Mouse (Mus musculus): ENCODE measurements around the gene Mgat5. TPM values are rescaled to one million over a fixed set of nuclear protein-coding genes. Genes with fewer than 3 reads are reported as not detected.

Gene Mgat5
- total and polyA plus RNA-seq, 2 experiments from 2014 or later = 2.1 to 11.2 TPM

GRCm38 (mm10) chr1:127230468-127230867, 25.7 kb downstream of the Mgat5 start:
- Histone ChIP-seq H3K9me3 (replicated peaks; ENCODE audit: control insufficient read depth, low read length) (no peaks in the 10 kb centered on the region), H3K4me2 (ENCODE audit: low read depth, low read length) (0 out of 2 replicates have a peak overlapping the region, but pooled peaks have one; percentile 16), H3K9ac (replicated peaks; ENCODE audit: low read depth, low read length) (no peak overlapping the region), H3K27me3 (ENCODE audit: control insufficient read depth, insufficient read depth, low read length) (no peaks in the 10 kb centered on the region), H3K36me3 (replicated peaks; ENCODE audit: control insufficient read depth, insufficient read depth, low read length) (no peaks in the 10 kb centered on the region), H3K27ac (ENCODE audit: low read depth) (0 out of 2 replicates have a peak overlapping the region, but pooled peaks have one; percentile 21), H3K4me1 (ENCODE audit: control insufficient read depth, insufficient read depth) (peaks cover 16% of the 10 kb centered on the region), H3K4me3 (ENCODE audit: low read depth, low read length) (no peak overlapping the region)
- ATAC-seq (ENCODE audit: insufficient read depth, low read depth) (peak; percentile 30; the same call in 1 of the 2 replicates), DNase-seq (ENCODE audit: low spot score) (no peak)
- TF ChIP-seq CTCF (IDR thresholded peaks at IDR 0.05; ENCODE audit: low read depth) (no peak), EP300 (IDR thresholded peaks at IDR 0.05; ENCODE audit: low read depth) (no peak)
- WGBS = 55% methylated on average over 2 of the region's 2 CpGs

GRCm38 (mm10) chr1:127233191-127233651, 28.4 kb downstream of the Mgat5 start:
- ATAC-seq (ENCODE audit: insufficient read depth, low read depth) = no peak
- TF ChIP-seq CTCF (IDR thresholded peaks at IDR 0.05; ENCODE audit: low read depth) (no peak), EP300 (IDR thresholded peaks at IDR 0.05; ENCODE audit: low read depth) (no peak)

GRCm38 (mm10) chr1:127235157-127235556, 30.3 kb downstream of the Mgat5 start:
- ATAC-seq (ENCODE audit: insufficient read depth, low read depth) = no peak
- H3K9me3 ChIP-seq (replicated peaks; ENCODE audit: control insufficient read depth, low read length) = no peaks in the 10 kb centered on the region
- WGBS = 61% methylated on average over 4 of the region's 4 CpGs
- H3K36me3 ChIP-seq (replicated peaks; ENCODE audit: control insufficient read depth, insufficient read depth, low read length) = no peaks in the 10 kb centered on the region
- TF ChIP-seq CTCF (IDR thresholded peaks at IDR 0.05; ENCODE audit: low read depth) (no peak), EP300 (IDR thresholded peaks at IDR 0.05; ENCODE audit: low read depth) (no peak)
- H3K4me3 ChIP-seq (ENCODE audit: low read depth, low read length) = no peak overlapping the region
- no peak overlapping the region for H3K9ac ChIP-seq (replicated peaks; ENCODE audit: low read depth, low read length)
- no peaks in the 10 kb centered on the region for H3K27me3 ChIP-seq (ENCODE audit: control insufficient read depth, insufficient read depth, low read length)
- no peak overlapping the region for H3K27ac ChIP-seq (ENCODE audit: low read depth)
- no peak overlapping the region for H3K4me2 ChIP-seq (ENCODE audit: low read depth, low read length)
- DNase-seq (ENCODE audit: low spot score) = no peak
- peaks cover 11% of the 10 kb centered on the region for H3K4me1 ChIP-seq (ENCODE audit: control insufficient read depth, insufficient read depth)

More at GRCm38 (mm10) chr1:127233191-127233651, 28.4 kb downstream of the Mgat5 start:
- H3K9me3 ChIP-seq (replicated peaks; ENCODE audit: control insufficient read depth, low read length) = no peaks in the 10 kb centered on the region
- no peak overlapping the region for H3K4me3 ChIP-seq (ENCODE audit: low read depth, low read length)
- no peak for DNase-seq (ENCODE audit: low spot score)
- no peak overlapping the region for H3K4me2 ChIP-seq (ENCODE audit: low read depth, low read length)
- no peak overlapping the region for H3K27ac ChIP-seq (ENCODE audit: low read depth)
- H3K27me3 ChIP-seq (ENCODE audit: control insufficient read depth, insufficient read depth, low read length) = no peaks in the 10 kb centered on the region
- H3K36me3 ChIP-seq (replicated peaks; ENCODE audit: control insufficient read depth, insufficient read depth, low read length) = no peaks in the 10 kb centered on the region
- H3K4me1 ChIP-seq (ENCODE audit: control insufficient read depth, insufficient read depth) = peaks cover 16% of the 10 kb centered on the region
- no peak overlapping the region for H3K9ac ChIP-seq (replicated peaks; ENCODE audit: low read depth, low read length)
- 52% methylated on average over 4 of the region's 4 CpGs for WGBS

GRCm38 (mm10) chr1:127236396-127236795, 31.6 kb downstream of the Mgat5 start:
- H3K9me3 ChIP-seq (replicated peaks; ENCODE audit: control insufficient read depth, low read length) = no peaks in the 10 kb centered on the region
- no peak for DNase-seq (ENCODE audit: low spot score)
- no peak overlapping the region for H3K4me3 ChIP-seq (ENCODE audit: low read depth, low read length)
- no peak overlapping the region for H3K4me2 ChIP-seq (ENCODE audit: low read depth, low read length)
- no peaks in the 10 kb centered on the region for H3K36me3 ChIP-seq (replicated peaks; ENCODE audit: control insufficient read depth, insufficient read depth, low read length)
- 88% methylated on average over 8 of the region's 8 CpGs for WGBS
- no peak overlapping the region for H3K9ac ChIP-seq (replicated peaks; ENCODE audit: low read depth, low read length)
- no peak for ATAC-seq (ENCODE audit: insufficient read depth, low read depth)
- no peak overlapping the region for H3K27ac ChIP-seq (ENCODE audit: low read depth)
- no peaks in the 10 kb centered on the region for H3K27me3 ChIP-seq (ENCODE audit: control insufficient read depth, insufficient read depth, low read length)
- H3K4me1 ChIP-seq (ENCODE audit: control insufficient read depth, insufficient read depth) = peaks cover 7% of the 10 kb centered on the region; the same call in 1 of the 2 replicates
- no peak for TF ChIP-seq CTCF (IDR thresholded peaks at IDR 0.05; ENCODE audit: low read depth)
- no peak for TF ChIP-seq EP300 (IDR thresholded peaks at IDR 0.05; ENCODE audit: low read depth)

- Histone ChIP-seq H3K4me2 (ENCODE audit: low read depth, low read length) (no peak overlapping the region), H3K9ac (replicated peaks; ENCODE audit: low read depth, low read length) (no peak overlapping the region), H3K9me3 (replicated peaks; ENCODE audit: control insufficient read depth, low read length) (no peaks in the 10 kb centered on the region), H3K4me1 (ENCODE audit: control insufficient read depth, insufficient read depth) (peaks cover 22% of the 10 kb centered on the region), H3K27ac (ENCODE audit: low read depth) (peak overlapping the region; percentile 77), H3K4me3 (ENCODE audit: low read depth, low read length) (no peak overlapping the region), H3K36me3 (replicated peaks; ENCODE audit: control insufficient read depth, insufficient read depth, low read length) (no peaks in the 10 kb centered on the region), H3K27me3 (ENCODE audit: control insufficient read depth, insufficient read depth, low read length) (no peaks in the 10 kb centered on the region)
- 70% methylated on average over 6 of the region's 6 CpGs for WGBS
- no peak for DNase-seq (ENCODE audit: low spot score)
- ATAC-seq (ENCODE audit: insufficient read depth, low read depth) = no peak
- TF ChIP-seq CTCF (IDR thresholded peaks at IDR 0.05; ENCODE audit: low read depth) (peak; percentile 21; the same call in 1 of the 2 replicates), EP300 (IDR thresholded peaks at IDR 0.05; ENCODE audit: low read depth) (no peak)
Measured at GRCm38 (mm10) chr1:127238871-127239314, 34.1 kb downstream of the Mgat5 start.

- Histone ChIP-seq H3K9me3 (replicated peaks; ENCODE audit: control insufficient read depth, low read length) (no peaks in the 10 kb centered on the region), H3K27ac (ENCODE audit: low read depth) (peak overlapping the region; percentile 77), H3K4me2 (ENCODE audit: low read depth, low read length) (no peak overlapping the region), H3K36me3 (replicated peaks; ENCODE audit: control insufficient read depth, insufficient read depth, low read length) (no peaks in the 10 kb centered on the region), H3K4me3 (ENCODE audit: low read depth, low read length) (no peak overlapping the region), H3K9ac (replicated peaks; ENCODE audit: low read depth, low read length) (no peak overlapping the region), H3K4me1 (ENCODE audit: control insufficient read depth, insufficient read depth) (peaks cover 31% of the 10 kb centered on the region), H3K27me3 (ENCODE audit: control insufficient read depth, insufficient read depth, low read length) (no peaks in the 10 kb centered on the region)
- TF ChIP-seq CTCF (IDR thresholded peaks at IDR 0.05; ENCODE audit: low read depth) (no peak), EP300 (IDR thresholded peaks at IDR 0.05; ENCODE audit: low read depth) (no peak)
- WGBS = 46% methylated on average over 6 of the region's 6 CpGs
- DNase-seq (ENCODE audit: low spot score) (peak; percentile 36), ATAC-seq (ENCODE audit: insufficient read depth, low read depth) (peak; percentile 58)
Measured at GRCm38 (mm10) chr1:127239914-127240313, 35.1 kb downstream of the Mgat5 start.

All from heart, postnatal 0 days (tissue).